Mouse (Mus musculus): Measurements from ENCODE around the gene Gng13. TPM values are rescaled to one million over a fixed set of nuclear protein-coding genes. Genes with fewer than 3 reads are reported as not detected.

Gng13 gene
- total RNA-seq (2021), result 1 to 10 TPM in 1 of 2 experiments, not detected in 1; 1.1 TPM
- long read RNA-seq, experiment 1, result 0 reads
- long read RNA-seq, experiment 2, result 0 reads

DNA sequence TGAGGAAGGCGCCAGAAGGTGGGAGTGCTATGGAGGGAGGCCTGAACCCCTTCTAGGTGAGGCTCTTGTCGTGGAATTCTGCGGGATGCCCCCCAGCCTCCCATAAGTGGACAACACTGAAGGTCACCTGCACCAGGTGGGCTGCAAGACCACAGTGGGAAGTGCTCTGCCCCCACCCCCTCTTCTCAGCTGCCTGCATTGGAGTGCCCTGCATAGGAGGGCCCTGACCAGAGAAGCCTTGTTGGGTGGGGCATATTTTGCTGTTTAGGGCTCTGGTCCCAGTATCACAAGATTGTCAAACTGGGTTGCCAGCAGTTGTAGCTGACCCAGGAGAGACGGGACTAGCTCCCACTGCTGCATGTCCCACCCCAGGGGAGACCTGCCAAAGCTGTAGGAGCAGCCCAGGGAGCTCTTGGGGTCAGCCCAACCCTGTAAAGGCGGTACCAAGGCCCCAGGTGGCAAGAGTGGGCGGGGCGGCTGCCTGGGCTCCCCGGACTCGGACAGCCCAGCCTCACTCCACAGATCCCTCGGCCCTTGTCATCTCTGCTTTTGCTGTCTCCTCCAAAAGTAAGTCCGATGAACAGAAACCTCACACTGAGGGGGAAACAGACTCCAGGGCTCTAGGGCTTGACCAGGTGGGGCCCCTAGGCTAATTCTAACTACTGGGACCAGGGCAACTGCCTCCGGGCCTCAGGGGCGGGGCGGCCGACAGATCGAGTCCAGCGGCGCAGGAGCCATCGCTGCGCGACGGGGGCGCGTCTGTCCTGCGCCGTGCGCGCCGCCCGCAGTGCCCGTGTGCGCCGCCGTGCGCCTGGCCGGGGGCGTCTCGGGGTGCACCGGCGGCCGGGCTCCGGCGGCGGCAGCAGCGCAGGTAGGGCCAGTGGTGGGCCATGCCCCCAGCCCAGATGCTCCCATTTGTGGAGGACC, at the start of gene Gng13:
Gene Gng13, plus strand, starts transcription at position 461 of the 927 bp plus-strand sequence.
- no peak for DNase-seq (ENCODE audit: low spot score in 2 of 2)

- no peak for DNase-seq (ENCODE audit: low spot score in 2 of 2)
Measured at GRCm38 (mm10) chr17:25668481-25669055, 48.4 kb upstream of the Gng13 start.

GRCm38 (mm10) chr17:25672982-25673381, 44.0 kb upstream of the Gng13 start:
- no peak for DNase-seq (ENCODE audit: low spot score in 2 of 2)

- no peak for DNase-seq (ENCODE audit: low spot score in 2 of 2)
Measured at GRCm38 (mm10) chr17:25677969-25678368, 39.0 kb upstream of the Gng13 start.

DNA sequence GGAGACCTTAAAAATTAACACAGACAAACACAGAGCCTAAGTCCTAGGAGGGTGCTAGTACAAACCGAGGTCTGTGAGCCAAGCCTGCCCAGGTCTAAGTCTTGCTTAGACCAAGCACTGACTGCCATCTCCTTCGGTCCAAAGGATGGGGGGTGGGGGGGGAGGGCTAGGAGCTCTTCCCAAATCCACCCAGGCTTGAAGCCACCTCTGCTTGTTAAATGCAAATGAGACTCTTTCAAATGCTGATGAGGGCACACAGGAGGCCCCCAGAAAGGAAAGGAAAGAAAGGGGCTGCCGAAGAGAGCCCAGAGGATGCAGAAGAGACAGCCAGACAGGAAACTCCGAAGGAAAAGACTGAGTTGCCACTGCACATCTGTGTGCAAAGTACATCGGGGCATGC, 37.2 kb upstream of the Gng13 start:
- DNase-seq (ENCODE audit: low spot score in 2 of 2), result no peak

GRCm38 (mm10) chr17:25681636-25682035, 35.3 kb upstream of the Gng13 start:
- DNase-seq (ENCODE audit: low spot score in 2 of 2), result no peak

DNA sequence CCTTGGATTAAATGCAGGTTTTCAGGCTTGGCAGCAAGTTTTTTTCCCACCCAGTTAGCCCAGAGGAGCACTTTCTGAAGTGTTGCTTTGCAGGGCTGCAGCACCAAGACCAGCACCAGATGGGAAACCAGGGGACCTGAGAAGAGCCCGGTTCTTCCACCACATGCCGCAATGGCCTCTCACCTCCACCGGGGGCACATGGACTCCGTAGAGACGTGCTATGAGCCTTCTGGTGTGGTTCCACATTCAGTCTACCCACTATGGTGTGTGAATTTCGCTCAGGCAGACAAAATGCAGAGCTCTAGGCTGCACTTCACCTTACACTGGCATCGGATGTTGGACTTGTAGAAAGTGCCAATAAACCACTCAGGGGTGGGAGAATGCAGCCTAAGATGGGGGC, 30.6 kb upstream of the Gng13 start:
- DNase-seq (ENCODE audit: low spot score in 2 of 2), result no peak

DNA sequence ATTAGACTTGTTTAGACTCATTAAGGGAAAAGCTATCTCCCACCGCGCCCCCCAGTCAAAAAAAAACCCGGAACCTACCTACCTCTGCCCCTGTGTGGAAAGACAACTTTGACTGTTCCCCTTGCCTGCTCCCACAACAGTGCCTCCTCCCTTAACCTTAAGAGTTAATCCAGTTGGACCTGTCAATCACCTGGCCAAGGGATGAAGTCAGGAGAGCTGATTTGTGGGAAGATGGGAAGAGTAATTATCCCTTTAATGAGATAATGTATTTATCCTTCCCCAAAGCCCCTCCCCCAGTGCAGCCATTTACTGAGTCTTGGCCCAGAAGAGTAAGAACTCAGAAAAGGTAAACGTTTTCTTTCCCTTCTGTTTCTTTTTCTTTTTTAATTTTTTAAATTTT, 28.0 kb upstream of the Gng13 start:
- DNase-seq (ENCODE audit: low spot score in 2 of 2), result no peak

DNA sequence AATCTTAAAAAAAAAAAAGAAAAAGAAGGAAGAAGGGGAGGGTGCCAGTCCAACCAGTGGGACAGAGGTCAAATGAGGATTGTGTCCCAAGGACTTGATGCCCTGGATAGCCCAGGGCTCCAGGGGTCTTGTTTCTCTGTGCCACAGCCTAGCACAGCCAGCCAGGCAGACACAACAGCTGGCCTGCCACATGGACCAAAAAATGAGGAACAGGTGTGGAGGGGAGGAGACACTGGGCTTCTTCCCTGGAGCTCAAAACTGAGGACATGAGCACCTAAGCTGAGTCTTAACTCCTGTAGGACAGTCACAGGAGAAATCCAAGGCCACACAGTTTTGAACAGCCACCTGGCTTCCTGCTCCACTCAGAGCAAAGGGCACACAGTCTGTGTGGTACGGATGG, 20.7 kb upstream of the Gng13 start:
- DNase-seq (ENCODE audit: low spot score in 2 of 2), result no peak

- peak; percentile 73 for DNase-seq (ENCODE audit: low spot score in 2 of 2)
Measured at GRCm38 (mm10) chr17:25698446-25698845, 18.5 kb upstream of the Gng13 start.

- no peak for DNase-seq (ENCODE audit: low spot score in 2 of 2)
Measured at GRCm38 (mm10) chr17:25700863-25701496, 16.0 kb upstream of the Gng13 start.

DNA sequence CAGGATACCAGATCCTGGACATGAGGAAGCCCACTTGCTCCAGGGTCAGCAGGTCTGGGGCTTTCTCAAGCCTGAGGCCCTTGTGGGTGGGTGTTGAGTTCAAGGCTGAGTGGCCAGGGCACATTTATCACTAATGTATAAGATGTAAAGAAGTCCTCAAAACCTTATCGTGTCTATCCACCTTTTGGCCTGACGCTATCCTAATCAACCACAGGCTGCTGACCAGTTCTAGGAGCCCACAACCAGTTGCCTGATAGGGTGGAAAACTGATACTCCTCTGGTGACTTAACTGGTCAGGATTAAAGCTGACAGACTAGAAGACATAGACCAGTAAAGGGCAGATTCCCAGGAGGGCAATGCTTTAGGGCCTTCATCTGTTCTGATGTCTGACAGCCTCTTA, 7.0 kb upstream of the Gng13 start:
- DNase-seq (ENCODE audit: low spot score in 2 of 2), result no peak

GRCm38 (mm10) chr17:25711136-25711535, 5.8 kb upstream of the Gng13 start:
- DNase-seq (ENCODE audit: low spot score in 2 of 2), result no peak

DNA sequence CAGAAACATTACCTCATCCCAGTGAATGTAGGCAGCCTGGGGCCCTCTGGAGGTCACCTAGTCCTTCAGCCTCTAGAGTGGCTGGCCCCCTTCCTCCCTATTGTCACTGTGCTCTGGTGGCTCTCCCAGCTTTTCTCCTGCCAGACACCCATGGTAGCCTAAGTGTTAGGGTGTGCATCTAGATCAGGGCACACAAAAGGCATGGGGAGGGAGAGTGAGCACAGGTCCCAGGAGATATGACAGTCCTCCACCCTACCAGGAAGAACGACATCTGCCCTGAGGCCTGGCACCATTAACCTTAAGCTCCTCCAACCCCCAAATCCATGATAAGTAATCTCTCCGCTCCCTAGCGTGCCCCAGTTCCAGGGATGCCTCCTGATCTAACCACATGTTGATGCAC, 1.3 kb upstream of the Gng13 start:
- no peak for DNase-seq (ENCODE audit: low spot score in 2 of 2)

GRCm38 (mm10) chr17:25716130-25716529, 841 bp upstream of the Gng13 start:
- DNase-seq (ENCODE audit: low spot score in 2 of 2), result no peak

DNA sequence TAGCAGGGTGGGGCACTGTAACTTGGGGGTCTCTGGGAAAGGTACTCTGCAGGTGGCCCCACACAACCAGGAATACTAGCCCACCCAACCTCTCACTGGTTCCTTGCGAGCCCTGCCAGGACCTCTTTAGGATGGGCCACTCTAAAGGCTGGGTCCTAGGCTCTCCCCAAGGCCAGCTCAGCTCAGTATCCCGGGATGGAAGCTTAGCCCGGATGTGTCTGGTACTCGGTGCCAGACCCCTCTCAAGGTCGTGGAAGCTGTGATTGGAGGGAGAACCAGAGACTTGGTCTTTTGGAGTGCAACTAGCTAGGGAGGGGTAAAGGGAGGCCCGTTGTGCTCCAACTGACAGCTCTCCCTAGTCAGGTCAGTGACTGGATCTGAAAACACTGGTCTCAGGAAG, 720 bp downstream of the Gng13 start:
- DNase-seq (ENCODE audit: low spot score in 2 of 2), result no peak

DNA sequence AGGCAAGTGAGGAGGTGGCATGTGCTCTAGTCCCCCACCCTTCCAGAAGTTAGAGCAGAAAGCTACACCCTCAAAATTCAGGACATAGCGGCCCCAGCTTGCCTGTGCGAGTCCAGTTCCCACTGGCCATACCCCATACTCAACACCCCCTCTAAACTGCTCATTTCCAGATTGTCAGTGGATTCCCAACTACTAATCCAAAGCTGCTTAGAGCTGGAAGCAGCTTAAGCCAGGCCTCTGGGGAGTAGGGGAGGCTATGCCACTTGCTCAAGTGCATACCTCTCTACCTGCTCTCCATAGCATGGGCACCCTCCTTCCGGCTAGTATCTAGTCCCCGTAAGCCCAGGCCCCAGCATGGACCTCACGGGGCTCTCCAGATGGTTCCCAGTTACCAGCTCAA, 4.5 kb downstream of the Gng13 start:
- no peak for DNase-seq (ENCODE audit: low spot score in 2 of 2)

DNA sequence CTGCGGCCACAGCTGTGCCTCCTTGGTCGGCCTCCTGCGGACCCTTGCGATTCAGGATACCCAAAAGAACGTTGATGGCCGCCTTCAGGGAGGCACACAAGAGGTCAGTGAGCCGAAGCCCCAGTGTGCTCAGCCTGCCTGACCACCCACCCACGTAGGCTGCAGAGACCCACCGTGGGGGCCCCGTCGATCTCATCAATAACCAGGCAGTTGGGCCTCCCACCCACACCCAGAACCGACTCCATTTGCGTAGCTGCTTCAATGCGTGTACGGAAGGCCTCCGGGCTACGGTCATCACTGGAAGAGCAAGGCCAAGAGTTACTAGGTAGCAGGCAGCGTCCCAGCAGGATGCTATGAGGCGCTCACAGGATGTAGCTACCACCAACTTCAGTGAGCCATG, 6.5 kb downstream of the Gng13 start:
- no peak for DNase-seq (ENCODE audit: low spot score in 2 of 2)

DNA sequence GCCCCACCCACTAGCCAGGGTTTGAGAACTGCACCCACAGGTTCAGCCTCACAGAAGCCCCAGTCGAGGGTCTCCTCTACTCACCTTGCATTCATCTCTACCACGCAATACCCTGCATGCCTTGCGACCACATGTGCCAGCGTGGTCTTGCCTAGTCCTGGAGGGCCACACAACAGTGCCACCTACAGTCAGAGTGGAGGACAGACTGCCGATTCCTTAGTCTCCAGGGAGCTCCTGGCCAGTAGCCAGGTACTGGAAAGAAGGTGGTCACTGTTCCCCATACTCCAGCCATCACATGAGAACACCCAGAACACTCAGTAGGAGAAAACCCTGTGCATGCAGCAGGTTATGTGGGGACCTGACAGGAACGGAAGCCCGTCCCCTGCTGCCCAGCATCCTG, 6.9 kb downstream of the Gng13 start:
- DNase-seq (ENCODE audit: low spot score in 2 of 2), result no peak

GRCm38 (mm10) chr17:25725264-25725663, 8.3 kb downstream of the Gng13 start:
- no peak for DNase-seq (ENCODE audit: low spot score in 2 of 2)

DNA sequence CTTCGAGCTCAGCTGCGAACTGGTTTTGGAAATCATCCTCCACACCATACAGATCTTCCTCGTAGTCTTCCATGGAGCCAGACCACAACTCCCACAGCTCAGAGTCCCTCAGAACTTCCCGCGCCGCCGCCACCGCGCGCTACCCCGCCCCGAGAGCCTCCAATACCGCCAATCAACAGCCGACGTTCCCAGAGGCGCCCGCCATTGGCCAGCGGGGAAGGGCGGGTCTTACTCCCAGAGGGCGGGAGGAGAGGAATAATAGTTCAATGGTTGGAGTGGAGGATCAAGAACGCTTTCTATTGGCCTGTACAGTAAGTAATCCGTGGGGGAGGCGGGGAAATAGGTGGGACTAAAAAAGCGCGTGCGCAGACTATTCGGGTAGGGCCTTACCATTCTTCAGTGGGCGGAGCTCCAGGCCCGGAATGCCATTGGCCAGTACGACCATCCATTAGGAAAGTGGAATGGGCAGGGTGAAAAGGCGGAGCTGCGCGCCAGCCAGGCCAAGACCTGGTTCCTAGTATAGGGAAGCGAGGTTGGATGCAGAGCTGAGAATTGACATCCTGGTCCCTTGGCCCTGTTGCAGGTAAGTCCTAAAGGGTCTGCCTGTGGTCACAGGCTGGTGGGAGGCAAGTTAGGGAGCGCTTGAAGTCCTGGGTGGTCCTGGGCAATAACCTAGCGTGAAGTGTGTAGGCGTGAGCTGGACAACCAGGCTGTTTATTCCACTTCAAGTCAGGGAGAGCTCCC, 10.5 kb downstream of the Gng13 start, which contains the start of the genes Chtf18 and Rpusd1:
Gene Chtf18, minus strand, starts transcription at position 155 of the 744 bp plus-strand sequence.
Gene Rpusd1, plus strand, starts transcription at position 406 of the 744 bp plus-strand sequence.
- peak; percentile 93 to 94 for DNase-seq (ENCODE audit: low spot score in 2 of 2)

Measured in adrenal gland, adult 18-20 months (tissue).